Mouse (Mus musculus) left cerebral cortex, postnatal 4 days (tissue): ENCODE measurements around the gene Slc17a3. TPM values are rescaled to one million over a fixed set of nuclear protein-coding genes. Genes with fewer than 3 reads are reported as not detected.

ENCODE experiments used
- DNase-seq: peaks from one replicate; pipeline ENCODE4 v3.0.0-alpha.2; 2022
- intact Hi-C: fragments of 180-260 bp; cut with DNase I; formaldehyde crosslinking; loops from one replicate; pipeline ENCODE4 v1.15.1; 2025
- total RNA-seq, 2 experiments: library from RNA; stranded (reverse); gene quantifications; 2 replicates each; pipeline ENCODE4 v1.2.3; 2021

The Slc17a3 gene
- total RNA-seq, 2 experiments from 2014 or later, result 0.10 TPM; not detected in 1

DNA sequence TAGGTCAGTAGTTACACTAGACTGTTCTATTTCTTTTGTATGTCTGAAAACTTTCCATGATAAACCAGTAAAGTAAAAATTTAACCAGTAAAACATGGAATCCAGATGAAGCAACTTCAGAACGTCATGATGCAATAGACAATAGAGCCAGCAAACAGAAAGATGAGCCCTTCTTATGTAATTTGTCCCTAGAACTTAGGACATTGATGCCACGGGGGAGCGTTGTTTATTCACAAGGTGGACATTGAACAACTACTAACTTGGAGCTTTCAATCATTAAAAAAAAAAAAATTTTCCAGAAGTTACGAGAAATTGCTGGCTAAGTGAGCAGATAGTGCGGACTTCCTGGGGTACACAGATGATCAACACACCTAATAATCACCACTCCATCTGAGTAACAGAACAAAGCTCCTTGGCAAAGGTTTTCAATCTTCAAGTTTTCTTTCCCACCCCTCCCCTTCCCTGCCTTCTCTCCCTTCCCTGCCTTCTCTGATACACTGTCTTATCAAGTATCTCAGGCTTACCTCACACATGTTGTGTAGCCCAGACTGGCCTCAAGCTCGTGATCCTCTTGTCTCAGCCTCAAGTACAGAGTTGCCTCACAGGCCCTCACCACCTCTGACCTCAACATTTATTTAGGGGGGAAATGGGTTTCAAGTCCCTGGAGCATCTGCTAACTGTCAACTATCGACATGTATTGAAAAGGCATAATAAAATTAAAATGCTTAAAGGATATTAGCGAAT, 29.7 kb downstream of the Slc17a3 start:
- DNase-seq, result no peak
- intact Hi-C loops, result no loop called here

DNA sequence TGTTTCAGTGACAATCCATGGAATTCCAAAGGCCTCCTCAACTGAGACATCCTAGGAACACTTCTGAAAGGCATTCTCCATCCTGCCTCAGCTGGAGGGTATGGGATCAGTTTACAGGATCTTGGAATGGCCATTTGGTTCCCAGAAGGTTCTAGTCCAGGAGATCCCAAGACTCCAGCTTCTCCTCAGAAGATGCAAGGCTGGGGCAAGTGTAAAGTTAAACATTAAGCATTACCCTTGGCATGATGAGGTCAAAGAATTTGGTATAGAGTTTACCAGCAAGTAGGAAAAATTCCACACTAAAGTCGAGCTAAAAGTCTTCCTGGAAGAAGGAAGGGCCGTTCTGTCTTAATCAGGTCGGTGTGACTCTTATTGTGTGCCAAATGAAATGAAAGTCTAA, 30.8 kb downstream of the Slc17a3 start:
- no peak for DNase-seq
- intact Hi-C loops, result no loop called here

DNA sequence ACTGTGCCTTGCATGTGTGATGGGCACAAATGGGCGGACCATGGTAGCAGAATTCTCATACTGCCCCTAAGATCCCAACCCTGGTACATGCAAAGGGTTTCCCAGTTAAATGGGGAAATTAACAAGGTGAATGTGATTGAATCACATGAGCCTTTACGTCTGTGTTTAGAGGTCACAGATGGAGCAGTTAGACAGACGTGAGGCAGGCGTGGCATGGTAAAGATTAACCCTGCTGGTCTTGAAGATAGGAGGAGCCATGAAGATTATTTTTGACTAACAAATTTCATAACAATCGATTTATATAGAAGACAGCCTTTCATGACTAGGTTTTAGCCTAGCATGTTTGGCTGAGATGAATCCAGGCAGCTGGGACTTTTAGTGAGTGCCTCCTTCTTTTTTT, 33.9 kb downstream of the Slc17a3 start:
- intact Hi-C loops, result no loop called here
- no peak for DNase-seq

DNA sequence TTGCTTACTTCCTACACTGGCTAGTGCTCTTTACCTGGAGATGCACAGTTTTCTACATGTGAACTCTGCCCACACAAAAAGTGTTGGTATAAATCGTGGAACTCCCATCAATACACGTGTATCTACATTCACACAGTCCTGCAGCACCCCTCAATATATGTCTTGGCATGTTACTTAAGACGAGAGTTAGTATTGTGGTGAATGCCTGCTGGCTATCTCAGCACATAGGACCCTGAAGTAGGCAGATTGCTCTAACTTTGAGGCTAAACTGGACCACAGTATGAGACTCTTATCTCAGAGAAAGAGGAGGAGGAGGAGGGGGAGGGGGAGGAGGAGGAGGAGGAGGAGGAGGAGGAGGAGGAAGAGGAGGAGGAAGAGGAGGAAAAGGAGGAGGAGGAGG, 39.9 kb downstream of the Slc17a3 start:
- intact Hi-C loops, result no loop called here
- DNase-seq, result no peak

DNA sequence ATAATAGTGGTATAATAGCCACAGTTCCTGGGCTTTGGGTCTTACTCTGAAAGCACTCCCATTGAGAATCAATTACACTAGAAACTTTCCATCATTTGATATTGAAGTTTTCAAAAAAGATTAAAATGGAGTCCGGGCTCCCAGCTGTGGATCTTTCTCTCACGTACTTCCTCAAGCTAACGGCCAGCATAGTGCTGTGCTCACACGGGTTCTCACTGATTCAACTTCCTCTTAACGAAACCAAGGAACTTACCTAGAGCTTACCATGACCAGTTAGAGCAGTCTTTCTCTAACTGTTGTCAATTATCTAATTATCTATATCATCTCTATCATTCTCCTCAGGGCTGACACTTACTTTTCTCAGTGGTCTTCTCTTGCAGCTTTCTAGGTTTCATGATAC, 40.4 kb downstream of the Slc17a3 start:
- intact Hi-C loops, result no loop called here
- DNase-seq, result no peak

DNA sequence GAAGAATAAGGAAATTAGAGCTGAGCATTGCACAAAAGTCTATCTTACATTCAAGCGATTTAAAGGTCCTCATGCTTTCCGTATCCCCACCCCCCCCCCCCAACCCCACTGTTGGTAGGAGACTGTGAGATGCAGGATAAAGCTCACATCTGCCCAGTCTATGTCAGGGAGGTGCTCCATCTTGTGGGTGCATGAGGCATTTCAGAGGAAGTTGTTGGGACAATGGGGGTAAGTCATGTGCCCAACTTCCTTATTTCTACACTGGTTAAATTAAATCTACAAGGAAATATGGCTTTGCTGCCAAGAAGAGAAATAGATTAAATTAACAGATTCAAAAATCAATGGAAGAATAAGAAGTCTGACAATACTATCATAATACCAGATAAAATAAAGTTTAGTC, 46.3 kb downstream of the Slc17a3 start:
- intact Hi-C loops, result no loop called here
- no peak for DNase-seq

DNA sequence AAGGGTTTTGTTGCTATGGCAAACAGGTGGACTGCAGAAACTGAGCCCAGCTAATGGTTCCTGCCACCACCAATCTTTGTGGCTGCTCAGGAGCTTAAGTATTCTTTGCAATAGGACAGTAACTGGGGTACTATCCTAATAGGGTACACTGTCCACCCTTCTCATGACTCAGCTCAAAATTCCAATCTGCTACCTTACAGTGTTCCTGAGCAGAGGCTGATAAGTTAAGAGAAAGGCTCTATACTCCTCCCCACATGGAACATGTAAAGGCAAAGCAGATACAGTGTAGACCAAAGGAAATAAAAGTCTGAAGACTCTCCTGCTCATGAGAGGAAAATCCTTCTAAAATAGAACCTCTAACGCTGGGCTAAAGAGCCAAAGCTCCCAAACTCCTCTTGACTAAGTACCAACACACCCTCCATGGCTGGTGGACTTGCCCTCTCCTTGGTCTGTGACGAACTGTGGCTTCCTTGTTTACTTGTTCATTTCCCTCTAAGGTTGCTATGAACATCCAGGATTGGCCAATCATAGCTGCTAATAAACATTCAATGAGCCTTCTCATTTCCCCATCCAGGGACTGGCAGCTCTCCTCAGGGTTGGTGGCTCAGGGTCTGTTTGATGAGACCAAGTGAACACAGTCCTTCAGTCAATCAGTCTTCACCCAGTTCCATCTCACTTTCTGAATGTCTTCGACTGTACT, 47.9 kb downstream of the Slc17a3 start:
- DNase-seq, result no peak
- intact Hi-C loops, result no loop called here

DNA sequence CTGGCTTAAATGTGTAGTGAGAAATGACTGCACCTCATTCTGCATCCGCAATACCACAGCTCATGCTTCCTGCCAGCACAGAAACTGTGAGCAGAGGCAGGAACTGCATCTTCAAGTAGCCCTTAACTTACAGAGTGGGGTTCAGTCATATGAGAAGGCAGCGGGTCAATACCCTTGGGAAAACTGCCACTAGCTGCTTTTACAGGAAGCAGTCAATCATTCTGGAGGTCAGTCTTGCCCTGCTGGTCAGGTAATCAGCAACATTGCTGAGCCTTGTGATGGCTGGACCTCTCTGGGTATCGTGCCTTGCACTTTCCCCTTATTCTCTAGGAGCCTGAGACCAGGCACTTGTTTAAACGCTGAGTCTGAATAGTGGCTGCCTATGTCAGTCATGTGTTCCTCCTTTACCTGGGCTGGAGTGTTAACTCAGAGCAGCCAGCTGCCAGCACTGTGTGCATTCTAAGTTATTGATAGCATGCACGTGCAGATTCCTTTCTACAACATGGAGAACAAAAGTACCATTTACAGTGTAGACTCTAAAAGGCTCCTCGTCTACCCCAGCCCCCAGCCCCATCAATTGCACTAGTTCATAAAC, 49.9 kb downstream of the Slc17a3 start:
- intact Hi-C loops, result no loop called here
- DNase-seq, result no peak

DNA sequence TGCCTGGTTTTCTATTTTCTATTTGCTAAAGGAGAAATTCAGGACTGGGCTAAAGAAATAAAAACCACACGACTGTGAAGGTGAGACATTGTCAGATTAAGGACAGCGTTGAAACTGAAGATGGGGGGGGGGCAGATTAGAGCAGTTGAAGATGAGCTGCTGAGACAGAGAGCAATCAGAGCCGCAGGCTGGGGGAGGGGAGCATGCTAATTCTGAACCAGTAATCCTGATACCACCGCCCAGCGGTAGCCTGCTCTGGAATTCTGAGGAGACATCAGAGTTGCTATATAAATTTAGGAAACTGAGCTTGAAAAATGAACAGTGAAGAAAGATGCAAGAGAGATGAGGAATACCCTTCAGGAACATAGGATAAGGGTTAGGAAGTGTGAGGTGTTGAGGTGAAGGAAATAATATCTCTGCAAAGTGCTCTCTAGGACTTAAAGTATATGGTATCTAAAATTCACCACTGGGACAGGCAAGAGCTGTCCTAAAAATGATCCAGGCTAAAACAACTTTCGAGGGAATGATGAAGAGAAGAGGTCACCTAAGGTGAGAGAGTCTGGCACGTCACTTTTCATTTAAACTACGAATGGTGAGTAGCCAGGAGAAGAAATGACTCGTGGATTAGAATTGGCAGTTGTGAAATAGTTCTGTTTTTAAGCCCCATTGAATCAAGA, 53.5 kb downstream of the Slc17a3 start:
- intact Hi-C loops, result no loop called here

DNA sequence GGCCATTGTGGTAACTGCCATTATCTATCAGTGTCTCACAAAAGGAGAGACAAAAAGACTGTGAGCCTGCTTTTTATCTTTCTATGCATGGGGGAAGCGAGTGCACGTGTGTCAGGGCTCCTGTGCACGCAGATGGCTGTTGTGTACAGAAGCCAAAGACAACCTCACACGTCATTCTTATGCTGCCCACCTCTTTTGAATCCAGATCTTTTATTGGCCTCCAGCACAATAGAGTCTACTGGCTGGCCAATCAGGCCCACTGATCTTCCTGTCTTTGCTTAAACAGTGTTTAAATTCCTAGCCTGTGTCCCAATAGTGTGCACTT, 54.0 kb downstream of the Slc17a3 start:
- DNase-seq, result no peak
- intact Hi-C loops, result no loop called here

More for the DNA sequence above, 53.5 kb downstream of the Slc17a3 start:
- DNase-seq, result no peak

DNA sequence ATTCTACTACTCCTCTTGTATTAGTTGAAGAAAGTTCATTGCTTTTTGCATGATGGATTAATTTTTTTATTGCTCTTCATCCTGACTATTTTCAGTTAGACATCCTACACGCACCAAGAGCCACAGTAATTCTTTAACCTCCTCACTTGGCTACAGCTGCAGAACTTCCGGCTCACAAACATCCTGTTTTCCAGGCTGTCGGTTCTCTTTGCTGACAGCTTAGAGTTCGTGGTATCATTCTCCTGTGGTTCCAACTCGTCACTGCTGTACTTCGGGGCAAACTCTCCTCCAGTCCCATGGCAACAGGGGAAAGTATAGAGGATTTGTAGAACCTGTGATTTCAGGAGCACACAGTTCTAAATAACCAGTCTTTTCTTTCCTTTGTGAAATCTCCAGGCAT, 59.0 kb downstream of the Slc17a3 start:
- no peak for DNase-seq
- intact Hi-C loops, result no loop called here

DNA sequence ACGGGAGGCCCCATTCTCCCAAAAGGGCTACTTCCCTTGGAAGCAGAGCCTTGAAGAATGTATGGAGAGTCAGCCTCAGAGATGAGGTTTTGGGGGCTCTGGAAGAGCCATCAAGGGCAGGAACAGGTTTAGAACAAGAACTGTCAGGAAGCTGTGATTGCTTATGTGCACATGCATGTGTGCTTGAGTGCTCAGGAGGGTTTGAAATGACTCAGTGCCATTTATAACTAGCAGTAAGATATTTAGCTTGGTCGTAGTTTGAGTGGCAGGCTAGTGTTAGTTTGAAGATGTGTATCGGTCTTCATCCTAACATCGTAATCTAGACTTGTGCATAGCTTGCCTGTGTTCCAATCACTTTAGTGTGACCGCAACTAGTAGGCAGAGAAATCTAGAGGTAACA, 67.7 kb downstream of the Slc17a3 start:
- intact Hi-C loops, result no loop called here
- no peak for DNase-seq

DNA sequence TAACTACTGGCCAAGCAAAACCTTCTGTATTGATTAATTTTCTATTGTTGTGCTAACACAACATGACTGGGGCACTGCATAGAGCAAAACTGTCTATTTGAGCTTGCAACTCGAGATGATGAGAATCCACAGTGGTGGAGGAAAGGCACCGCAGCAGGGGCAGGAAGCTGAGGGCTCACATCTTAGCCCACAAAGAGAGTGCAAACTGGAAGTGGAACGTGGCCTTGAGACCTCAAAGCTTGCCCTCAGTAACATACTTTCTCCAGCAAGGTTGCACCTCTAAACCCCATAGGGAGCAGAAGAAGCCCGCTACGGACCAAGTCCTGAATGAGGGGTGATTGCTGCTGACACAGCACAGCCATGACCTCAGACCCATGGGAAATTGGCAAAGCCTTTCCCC, 70.9 kb downstream of the Slc17a3 start:
- DNase-seq, result no peak
- intact Hi-C loops, result no loop called here

Other genes starting within 250 kb of the Slc17a3 start
- gene Hist1h2be, start 218.3 kb upstream of the Slc17a3 start, total RNA-seq, result 10 to 100 TPM; 13.0 to 16.9 TPM
- gene Hist1h1e, start 216.9 kb upstream of the Slc17a3 start, total RNA-seq, result 100 to 1,000 TPM; 112 to 117 TPM
- 1 to 10 TPM; 4.8 to 5.4 TPM for gene Hist1h2ac, start 155.5 kb upstream of the Slc17a3 start, total RNA-seq
- 10 to 100 TPM; 16.7 to 17.0 TPM for gene Hist1h2bc, start 155.2 kb upstream of the Slc17a3 start, total RNA-seq
- not detected for gene Hist1h1t, start 143.6 kb upstream of the Slc17a3 start, total RNA-seq
- gene Hist1h4c, start 141.0 kb upstream of the Slc17a3 start, total RNA-seq, result 100 to 1,000 TPM; 109 to 126 TPM
- gene Hfe, start 128.6 kb upstream of the Slc17a3 start, total RNA-seq, result 1 to 10 TPM; 1.7 to 2.3 TPM
- gene Hist1h1c, start 100.6 kb upstream of the Slc17a3 start, total RNA-seq, result 100 to 1,000 TPM; 154 to 166 TPM
- gene Hist1h3c, start 93.8 kb upstream of the Slc17a3 start, total RNA-seq, result 10 to 100 TPM; 39.8 to 41.0 TPM
- gene Hist1h2bb, start 92.7 kb upstream of the Slc17a3 start, total RNA-seq, result 10 to 100 TPM; 62.4 to 81.1 TPM
- 100 to 1,000 TPM; 116 to 120 TPM for gene Hist1h2ab, start 88.3 kb upstream of the Slc17a3 start, total RNA-seq
- 100 to 1,000 TPM in 1 of 2 experiments, 10 to 100 TPM in 1; 95.4 to 102 TPM for gene Hist1h3b, start 87.2 kb upstream of the Slc17a3 start, total RNA-seq
- gene Hist1h4b, start 82.4 kb upstream of the Slc17a3 start, total RNA-seq, result 100 to 1,000 TPM; 139 to 151 TPM
- gene Hist1h4a, start 78.2 kb upstream of the Slc17a3 start, total RNA-seq, result 100 to 1,000 TPM; 134 to 137 TPM
- 100 to 1,000 TPM; 114 to 125 TPM for gene Hist1h3a, start 77.0 kb upstream of the Slc17a3 start, total RNA-seq
- gene Hist1h1a, start 75.8 kb upstream of the Slc17a3 start, total RNA-seq, result 10 to 100 TPM; 62.9 to 79.4 TPM
- gene Trim38, start 69.5 kb upstream of the Slc17a3 start, total RNA-seq, result not detected
- gene Slc17a2, start 32.4 kb upstream of the Slc17a3 start, total RNA-seq, result not detected
- not detected for gene Slc17a1, start 28.3 kb downstream of the Slc17a3 start, total RNA-seq
- not detected for gene Slc17a4, start 75.6 kb downstream of the Slc17a3 start, total RNA-seq
- gene Hist1h2ba, start 94.7 kb downstream of the Slc17a3 start, total RNA-seq, result not detected
- not detected for gene Hist1h2aa, start 95.0 kb downstream of the Slc17a3 start, total RNA-seq
- gene Scgn, start 151.8 kb downstream of the Slc17a3 start, total RNA-seq, result under 1 TPM; 0.26 to 0.58 TPM